Comparison of ENCODE assay signal across 19 mouse cellular contexts in genomic region chr3:157636887-157637286, GRCm38 (mm10).
DNase-seq lines count a peak whose midpoint lies in the region; ATAC-seq lines count a peak whose summit lies in the region.
"Had no signal": no experiment of that assay in that cellular context is flagged by ENCODE, and none has a peak within 500 bp of the region (broad histone marks: within the 10 kb centered on the region; RNA-seq: fewer than 3 reads in every experiment).

No protein-coding gene starts in this region.

- peak; percentile 30 for DNase-seq in gastrocnemius, adult 18-20 months (ENCODE audit: low spot score)
- DNase-seq in gastrocnemius, postnatal 36 days, result no peak
- DNase-seq in c-Kit-positive CD71-positive TER-119-positive erythroid progenitor cells, embryonic 14.5 days (ENCODE audit: low spot score), result peak; percentile 42
- no peak for DNase-seq in adrenal gland, postnatal 36 days
- no peak for DNase-seq in T-cell, adult 2 months (ENCODE audit: low spot score)
- no peak for DNase-seq in right cerebral cortex, postnatal 10 days (ENCODE audit: low spot score in 2 of 2)
- DNase-seq: cerebellum, adult 9-11 months; kidney, postnatal 4 days; lung, embryonic 14.5 days; lung, postnatal 36 days; spleen, adult 18-20 months; thymus, adult 18-20 months had no signal

- H3K4me1 ChIP-seq in liver, embryonic 12.5 days, result peaks cover 48% of the 10 kb centered on the region
- H3K4me1 ChIP-seq: embryonic facial prominence, embryonic 12.5 days had no signal

- H3K4me2 ChIP-seq in liver, embryonic 12.5 days, result peak overlapping the region; percentile 49
- H3K4me2 ChIP-seq: embryonic facial prominence, embryonic 12.5 days; heart, embryonic 11.5 days; hindbrain, embryonic 14.5 days; lung, embryonic 14.5 days; midbrain, embryonic 11.5 days had no signal

- H3K4me3 ChIP-seq in liver, embryonic 12.5 days, result no peak overlapping the region
- H3K4me3 ChIP-seq: embryonic facial prominence, embryonic 12.5 days had no signal

- H3K27ac ChIP-seq in liver, embryonic 12.5 days, result peak overlapping the region; percentile 76
- H3K27ac ChIP-seq: embryonic facial prominence, embryonic 12.5 days; hindbrain, embryonic 14.5 days had no signal

- intact Hi-C loops in gastrocnemius, postnatal 36 days (cut with DNase I), result no loop called here

- peak; percentile 92 for ATAC-seq in liver, embryonic 12.5 days
- ATAC-seq in megakaryocyte progenitor cell, adult 5-6 weeks (replicated peaks; ENCODE audit: poor library complexity), result peak; percentile 38
- ATAC-seq: CD4-positive, CD25-positive, alpha-beta regulatory T cell, adult 4 months had no signal

- no peaks in the 10 kb centered on the region for H3K9me3 ChIP-seq in liver, embryonic 12.5 days (replicated peaks)
- H3K9me3 ChIP-seq: embryonic facial prominence, embryonic 12.5 days had no signal

- H3K9ac ChIP-seq in liver, embryonic 12.5 days, result peak overlapping the region; percentile 4; the same call in 1 of the 2 replicates
- H3K9ac ChIP-seq: embryonic facial prominence, embryonic 12.5 days; hindbrain, embryonic 14.5 days; lung, embryonic 14.5 days had no signal

- H3K27me3 ChIP-seq in liver, embryonic 12.5 days (replicated peaks), result no peaks in the 10 kb centered on the region
- H3K27me3 ChIP-seq: embryonic facial prominence, embryonic 12.5 days had no signal

- no peaks in the 10 kb centered on the region for H3K36me3 ChIP-seq in liver, embryonic 12.5 days
- H3K36me3 ChIP-seq: embryonic facial prominence, embryonic 12.5 days had no signal

Comparison
In these comparisons a context has a peak if more than half of its experiments do, and no peak if none do; other contexts are left out.
1. DNase-seq: peak in gastrocnemius, adult 18-20 months (single experiment) and c-Kit-positive CD71-positive TER-119-positive erythroid progenitor cells, embryonic 14.5 days (single experiment); none in gastrocnemius, postnatal 36 days (0 of 2), adrenal gland, postnatal 36 days (0 of 2), T-cell, adult 2 months (single experiment) and right cerebral cortex, postnatal 10 days (0 of 2).